Mouse (Mus musculus) mature B cell (primary cell): Measurements from ENCODE around the gene Cpsf7.
"Not testable (repeated sequence)": the region's sequence is repeated elsewhere in the genome, so short reads cannot be mapped to it uniquely, and the experiment has no call there.

Source experiments
- in situ Hi-C: fragments of 300-500 bp; cut with MboI; formaldehyde crosslinking; loops from 2 replicates; pipeline ENCODE4 v1.14.3; 2019

The Cpsf7 gene

DNA sequence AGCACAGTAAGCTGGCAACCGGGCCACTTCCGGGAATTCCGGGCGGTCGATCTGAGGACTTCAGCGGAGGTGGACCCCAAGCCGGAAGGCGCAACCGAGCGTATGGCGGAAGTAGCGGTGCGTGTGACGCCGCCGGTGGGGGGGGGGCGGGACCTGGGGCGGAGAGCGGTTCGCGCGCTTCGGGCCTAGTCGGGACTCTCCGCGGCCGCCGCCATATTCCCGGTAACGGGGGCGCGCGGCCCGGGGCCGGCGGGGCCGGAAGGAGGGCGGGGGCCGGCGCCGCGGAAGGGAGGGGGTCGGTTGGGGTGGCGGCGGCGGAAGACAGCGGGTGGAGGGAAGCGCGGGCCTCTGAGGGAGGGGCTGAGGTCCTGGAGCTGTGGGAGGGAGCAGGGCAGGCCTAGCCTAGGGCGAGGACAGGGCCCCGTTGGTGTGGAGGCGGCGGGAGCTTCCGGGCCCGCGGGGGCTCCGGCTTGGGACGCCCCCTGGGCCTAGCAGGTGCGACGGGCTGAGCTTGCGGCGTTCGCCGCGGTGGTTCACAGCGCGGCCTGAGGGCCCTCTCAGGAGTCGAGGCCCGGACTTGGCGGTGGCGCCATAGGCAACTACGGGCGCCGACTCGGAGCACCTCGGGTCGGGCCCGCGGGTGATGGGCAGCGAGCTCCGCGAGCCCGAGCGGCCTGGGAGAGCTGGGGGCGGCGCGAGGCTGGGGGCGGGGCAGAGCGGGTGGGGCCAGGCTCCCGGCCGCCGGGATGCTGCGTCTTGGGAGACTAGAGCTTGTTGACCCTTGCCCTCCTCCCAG, at the start of gene Cpsf7:
TSS of gene Cpsf7 (plus strand) at position 161 of the 796 bp plus-strand sequence.
- in situ Hi-C loops, result no loop called here

DNA sequence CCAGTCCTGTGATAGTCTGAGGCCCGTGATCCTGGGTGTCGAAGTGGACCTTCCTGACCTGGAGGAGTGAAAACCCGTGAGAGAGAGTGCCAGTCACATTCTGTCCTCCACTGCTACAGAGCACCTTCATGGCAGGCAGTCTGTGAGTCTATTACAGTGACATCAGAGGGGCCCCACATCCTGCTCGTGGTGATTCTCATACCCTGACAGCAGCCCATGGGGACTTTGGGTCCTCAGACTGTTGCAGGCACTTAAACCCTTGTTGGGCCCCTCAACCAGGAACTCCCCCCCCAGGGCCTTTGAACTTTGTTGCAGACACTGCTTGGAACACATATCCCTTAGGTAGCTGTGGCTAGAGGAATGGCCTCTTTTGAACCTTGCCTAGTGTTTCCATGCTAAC, 45.5 kb upstream of the Cpsf7 start:
- in situ Hi-C loops, result no loop called here

DNA sequence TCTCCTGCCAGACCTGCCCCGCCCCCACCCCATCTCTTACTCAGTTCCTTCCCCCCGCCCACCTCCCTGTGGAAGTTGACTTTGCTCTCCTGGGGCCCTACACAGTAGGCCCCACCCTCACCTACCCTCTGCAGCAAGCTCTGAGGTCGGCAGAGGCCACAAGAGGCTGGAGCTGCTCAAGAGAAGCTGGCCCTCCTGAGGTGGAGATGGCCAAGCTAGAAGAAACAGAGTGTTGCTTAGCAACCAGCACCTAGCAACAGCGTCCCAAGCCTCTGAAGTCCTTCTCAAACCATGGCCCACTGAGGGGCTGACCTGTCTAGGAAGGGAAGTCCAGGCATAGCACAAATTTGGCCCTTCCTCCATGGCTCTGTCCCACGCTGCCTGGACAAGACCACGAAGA, 42.4 kb upstream of the Cpsf7 start, which contains the start of gene Ppp1r32:
TSS of gene Ppp1r32 (minus strand) at position 226 of the 400 bp plus-strand sequence.
- in situ Hi-C loops, result loop anchor here (5.0 kb wide), 1 partner anchor 40 kb away; no protein-coding TSS in a partner anchor

DNA sequence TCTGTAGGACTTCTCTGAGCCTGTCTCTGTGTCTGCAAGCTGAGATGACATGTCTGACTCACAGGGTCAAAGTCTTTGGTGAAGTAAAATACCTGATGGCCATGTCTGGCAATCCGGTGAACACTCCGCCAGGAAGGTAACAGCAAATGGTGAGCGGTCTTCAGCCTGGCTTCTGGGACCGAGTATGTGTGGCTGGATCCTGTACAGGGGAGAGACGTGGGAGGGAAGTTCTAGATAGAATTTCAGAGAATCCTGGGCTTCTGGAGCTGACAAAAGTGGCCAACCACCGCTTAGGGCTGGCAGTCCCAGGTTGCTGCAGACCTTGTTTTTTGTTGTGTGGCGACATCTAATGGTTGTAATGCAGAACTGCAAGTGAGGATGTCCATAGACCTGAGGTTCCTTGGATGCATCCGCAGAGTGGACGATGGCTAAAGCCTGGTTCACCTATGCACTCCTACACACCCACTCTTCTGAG, 38.8 kb upstream of the Cpsf7 start:
- in situ Hi-C loops, result no loop called here

DNA sequence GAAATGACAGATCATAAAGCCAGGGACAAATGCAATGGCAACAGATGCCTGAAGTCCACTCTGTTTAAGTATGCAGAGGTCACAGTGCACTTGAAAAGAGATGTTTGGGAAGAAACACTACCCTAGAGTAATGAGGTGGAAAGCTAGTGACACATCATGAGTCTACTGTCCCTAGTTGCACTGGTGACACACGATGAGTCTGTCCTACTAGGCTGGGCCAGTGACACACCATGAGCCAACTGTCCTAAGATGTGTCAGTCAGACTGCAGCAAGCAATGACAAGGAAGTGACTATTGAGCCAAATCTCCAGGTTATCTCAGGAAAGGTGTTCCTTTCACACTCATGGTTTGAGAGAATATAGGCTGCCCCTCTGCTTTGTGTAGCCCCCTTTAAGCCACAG, 29.4 kb upstream of the Cpsf7 start:
- in situ Hi-C loops, result no loop called here

DNA sequence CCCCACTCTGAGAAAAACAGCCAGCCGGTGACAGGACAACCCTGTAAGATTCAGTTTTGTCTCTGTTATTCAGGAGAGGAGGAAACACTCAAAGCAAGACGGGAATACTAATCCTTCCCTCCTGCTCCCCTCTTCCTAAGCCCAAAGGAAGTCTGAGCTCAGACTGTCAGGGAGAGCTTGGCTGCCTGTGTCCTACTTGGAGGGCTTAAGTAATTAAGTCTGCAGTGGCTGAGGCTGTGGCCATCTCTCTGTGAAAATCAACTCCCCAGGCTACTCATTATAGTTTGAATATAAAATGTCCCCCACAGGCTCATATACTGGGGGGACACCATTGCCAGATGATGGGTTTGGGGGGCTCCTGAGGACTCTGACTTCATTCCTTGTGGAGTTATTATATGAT, 28.1 kb upstream of the Cpsf7 start:
- in situ Hi-C loops, result no loop called here

DNA sequence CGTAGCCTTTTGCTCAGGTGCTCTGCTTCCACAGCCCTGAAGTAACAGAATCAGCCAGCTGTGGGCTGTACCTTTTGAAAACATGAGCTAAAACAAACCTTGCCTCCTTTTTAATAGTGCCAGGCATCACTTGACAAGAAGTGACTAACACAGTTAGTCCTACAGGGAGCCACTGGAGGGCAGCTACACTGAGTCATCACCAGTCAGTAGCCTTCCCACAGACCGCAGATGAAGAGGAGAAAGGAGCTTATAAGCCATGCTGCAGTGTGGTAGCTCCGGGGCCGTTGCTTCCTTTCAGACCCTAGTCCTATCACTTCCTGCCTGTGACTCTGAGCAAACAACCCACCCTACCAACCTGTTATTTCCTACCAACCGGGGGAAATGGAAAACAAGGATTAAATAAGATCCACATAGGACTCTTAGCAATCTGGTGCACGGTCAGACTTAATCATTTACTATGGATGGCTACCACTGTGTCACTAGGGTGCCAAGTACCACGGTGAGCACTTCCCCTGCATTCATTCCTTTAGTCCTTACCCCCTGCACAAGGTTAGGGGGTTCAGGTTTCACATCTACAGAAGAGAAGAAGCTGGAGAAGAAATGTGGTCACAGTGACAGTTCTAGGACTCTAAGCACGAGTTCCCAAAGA, 27.4 kb upstream of the Cpsf7 start:
- in situ Hi-C loops, result no loop called here

DNA sequence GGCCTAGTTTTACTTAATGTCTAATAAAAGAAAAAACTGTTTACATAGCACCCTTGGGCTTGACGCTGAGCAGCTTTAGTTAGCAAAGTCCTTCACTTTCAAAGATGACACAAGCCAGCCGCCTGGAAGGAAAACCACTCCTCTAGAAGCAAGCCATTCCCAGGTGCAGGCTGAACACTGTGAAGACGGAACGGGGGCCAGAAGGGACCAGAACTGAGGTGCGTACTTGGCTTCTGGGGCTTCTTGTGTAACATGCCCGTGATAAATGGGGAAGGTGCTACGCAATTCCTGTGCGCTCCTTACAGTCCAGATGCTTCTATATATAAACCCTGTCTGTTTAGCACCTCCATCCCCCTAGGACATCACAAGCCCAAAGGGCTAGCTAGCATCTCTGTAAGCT, 24.5 kb upstream of the Cpsf7 start:
- in situ Hi-C loops, result no loop called here

DNA sequence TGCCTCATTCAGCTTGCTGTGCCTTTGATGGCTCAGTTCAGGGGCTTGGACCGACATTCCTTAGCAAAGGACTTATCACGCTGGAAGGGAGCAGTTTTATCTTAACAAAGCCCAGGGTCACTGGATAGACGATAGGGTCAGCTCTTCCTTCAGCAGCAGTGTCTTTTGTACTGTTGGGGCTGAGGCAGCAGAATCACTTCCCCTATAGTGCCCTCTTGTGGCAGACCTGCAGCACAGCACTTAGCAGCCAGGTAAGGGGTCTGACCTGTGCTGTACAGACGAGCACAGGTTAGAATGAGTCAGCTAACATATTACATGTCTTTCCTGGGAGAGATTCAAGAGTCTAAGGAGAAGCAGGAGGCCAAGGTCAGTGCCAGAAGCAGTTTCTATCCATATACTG, 22.5 kb upstream of the Cpsf7 start:
- in situ Hi-C loops, result no loop called here

DNA sequence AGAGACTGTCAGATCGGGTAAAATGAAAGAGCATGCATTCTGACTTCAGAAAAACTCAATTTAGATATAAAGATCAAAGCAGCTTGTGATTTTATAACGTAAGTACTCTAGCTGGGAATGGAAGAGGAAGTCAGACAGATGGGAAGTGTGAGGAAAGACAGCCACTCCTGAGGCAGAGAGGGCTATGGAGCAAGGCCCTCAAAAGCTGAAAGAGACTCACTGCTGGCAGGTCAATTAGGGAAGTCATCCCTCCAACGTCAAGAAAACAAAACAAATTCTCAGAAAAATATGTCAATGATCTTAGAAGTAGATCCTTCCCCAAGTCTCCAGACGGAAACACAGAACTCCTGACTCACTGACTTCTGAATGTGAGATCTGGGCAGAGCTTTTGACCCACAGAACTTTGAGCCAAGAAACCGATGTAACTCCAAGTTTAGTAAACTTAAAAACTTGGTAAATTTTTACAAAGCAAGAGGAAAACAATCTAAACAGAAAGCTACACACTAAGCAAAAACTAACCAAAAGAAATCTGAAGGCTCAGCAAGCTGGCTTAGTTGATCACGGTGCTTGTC, 14.2 kb upstream of the Cpsf7 start:
- in situ Hi-C loops, result no loop called here

DNA sequence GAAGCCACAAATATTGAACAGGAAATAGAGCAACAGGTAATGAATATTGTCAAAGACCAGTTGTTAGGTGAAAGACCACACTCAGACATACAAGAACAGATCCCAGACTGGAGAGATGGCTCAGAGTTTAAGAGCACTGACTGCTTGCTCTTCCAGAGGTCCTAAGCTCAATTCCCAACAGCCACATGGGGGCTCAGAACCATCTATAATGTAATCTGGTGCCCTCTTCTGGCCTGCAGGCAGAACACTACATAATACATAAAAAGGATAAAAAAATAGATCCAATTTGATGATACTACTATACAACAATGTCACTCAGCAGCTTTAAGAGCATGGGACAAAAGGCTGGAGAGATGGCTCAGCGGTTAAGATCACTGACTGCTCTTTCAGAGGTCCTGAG, 4.7 kb upstream of the Cpsf7 start:
- in situ Hi-C loops, result no loop called here

DNA sequence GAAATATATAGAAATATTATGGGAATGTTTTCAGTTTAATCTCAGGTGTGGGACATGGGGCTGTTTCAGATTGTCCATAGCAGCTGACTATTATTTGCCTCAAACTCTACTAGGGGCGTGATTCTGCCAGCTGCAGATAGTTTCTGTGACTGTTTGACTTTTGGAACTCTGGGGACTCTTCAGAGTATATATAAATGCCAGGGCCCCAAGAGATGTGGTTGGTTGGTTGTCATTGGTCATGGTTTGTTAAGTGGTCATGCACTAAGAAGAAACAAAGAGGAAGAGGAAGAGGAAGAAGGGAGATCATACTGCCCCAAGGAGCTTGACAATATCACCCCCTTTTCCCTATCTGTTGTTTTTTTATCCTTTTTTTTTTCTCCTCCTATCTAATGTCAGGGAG, 3.1 kb upstream of the Cpsf7 start:
- in situ Hi-C loops, result no loop called here

DNA sequence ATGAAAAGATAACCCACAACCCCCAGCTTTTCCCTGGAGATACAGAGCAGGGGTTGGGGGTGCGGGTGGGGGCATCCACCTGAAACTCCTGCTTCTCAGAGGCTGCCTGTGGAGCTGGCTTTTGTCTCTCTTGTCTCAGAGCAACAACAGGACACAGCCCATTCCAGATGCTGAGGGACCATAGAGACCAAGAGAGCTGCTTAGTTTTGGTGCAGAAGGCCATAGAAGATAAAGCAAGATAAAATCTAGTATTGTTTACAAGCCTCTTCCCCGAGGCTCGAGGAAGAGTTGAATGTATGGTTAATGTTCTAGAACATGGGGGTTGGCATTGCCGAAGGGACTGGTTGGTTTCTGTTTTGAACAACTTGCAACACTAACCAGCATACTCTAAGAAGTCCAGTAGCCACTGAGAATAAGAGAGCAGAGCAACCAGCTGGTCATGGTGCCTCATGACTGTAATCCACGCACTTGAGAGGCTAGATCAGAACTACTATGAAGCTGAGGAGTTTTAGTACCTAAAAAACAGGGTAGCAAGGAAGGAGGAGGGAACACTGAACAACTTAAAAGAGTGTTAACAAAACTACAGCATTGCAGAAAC, 1.5 kb upstream of the Cpsf7 start:
- in situ Hi-C loops, result no loop called here

DNA sequence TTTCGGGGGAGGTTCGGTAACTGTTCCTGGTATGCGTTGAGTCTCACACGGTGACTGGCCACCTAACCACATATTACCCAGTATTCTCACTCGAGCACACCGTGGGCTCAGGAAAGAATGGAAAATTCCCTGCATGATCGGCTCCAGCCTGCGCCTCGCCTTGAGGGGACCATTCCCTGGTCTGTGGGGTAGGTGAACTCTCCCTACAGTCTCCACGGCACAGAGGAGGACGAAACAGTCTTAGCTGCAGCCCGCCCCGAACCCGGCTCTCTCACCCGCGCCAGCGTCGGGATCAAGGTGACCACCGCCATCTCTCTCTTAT, 321 bp upstream of the Cpsf7 start:
- in situ Hi-C loops, result no loop called here

DNA sequence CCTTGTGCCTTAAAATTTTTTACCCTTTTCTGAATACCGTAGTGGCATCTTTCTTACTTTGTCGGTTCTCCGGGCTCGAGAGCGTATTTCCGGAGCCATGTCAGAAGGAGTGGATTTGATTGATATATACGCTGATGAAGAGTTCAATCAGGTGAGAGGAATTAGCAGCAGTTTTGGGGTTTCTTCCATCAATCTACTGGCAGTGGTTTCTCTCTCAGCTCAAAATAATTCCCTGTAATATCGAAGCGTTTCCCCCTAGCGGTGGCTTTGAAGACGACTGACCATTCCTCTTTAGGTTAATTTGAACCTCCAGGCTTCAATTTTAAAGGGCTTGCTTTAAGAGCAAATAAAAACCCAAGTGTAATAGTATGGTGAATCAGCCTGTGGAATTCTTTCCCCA, 844 bp downstream of the Cpsf7 start, which contains the start of gene Sdhaf2:
TSS of gene Sdhaf2 (minus strand) at position 233 of the 400 bp plus-strand sequence.
- in situ Hi-C loops, result no loop called here

DNA sequence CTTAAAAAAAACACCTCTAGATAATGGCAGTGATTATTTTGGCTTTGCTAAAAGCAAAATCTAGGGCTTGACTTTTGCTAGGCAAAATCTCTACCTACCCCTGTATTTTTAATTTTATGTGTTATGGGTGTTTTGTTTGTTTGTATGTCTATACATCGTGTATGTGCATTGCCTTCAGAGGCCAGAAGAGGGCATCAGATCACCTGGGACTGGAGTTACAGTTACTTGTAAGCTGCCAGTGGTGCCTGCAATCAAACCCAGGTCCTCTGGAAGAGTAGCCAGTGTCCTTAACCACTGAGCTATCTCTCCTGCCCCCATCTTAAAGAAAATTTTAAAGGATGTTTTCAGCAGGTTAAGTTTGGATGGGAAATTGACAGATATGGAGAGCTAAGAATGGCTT, 5.0 kb downstream of the Cpsf7 start:
- in situ Hi-C loops, result no loop called here

DNA sequence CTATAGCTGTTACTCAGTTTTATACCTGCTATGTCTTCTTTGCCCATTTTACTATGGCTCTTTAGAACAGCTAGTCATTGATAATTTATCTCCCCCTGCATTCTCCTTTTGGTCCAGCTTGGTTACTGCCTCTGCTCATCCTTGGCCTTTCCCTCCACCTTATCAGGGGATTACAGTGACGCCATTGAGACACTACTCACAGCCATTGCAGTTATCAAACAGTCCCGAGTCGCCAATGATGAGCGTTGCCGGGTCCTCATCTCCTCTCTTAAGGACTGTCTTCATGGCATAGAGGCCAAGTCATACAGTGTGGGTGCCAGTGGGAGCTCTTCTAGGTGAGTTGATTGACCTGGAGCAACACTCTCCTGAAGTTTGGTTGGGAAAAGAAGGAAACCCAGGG, 14.4 kb downstream of the Cpsf7 start:
- in situ Hi-C loops, result no loop called here

DNA sequence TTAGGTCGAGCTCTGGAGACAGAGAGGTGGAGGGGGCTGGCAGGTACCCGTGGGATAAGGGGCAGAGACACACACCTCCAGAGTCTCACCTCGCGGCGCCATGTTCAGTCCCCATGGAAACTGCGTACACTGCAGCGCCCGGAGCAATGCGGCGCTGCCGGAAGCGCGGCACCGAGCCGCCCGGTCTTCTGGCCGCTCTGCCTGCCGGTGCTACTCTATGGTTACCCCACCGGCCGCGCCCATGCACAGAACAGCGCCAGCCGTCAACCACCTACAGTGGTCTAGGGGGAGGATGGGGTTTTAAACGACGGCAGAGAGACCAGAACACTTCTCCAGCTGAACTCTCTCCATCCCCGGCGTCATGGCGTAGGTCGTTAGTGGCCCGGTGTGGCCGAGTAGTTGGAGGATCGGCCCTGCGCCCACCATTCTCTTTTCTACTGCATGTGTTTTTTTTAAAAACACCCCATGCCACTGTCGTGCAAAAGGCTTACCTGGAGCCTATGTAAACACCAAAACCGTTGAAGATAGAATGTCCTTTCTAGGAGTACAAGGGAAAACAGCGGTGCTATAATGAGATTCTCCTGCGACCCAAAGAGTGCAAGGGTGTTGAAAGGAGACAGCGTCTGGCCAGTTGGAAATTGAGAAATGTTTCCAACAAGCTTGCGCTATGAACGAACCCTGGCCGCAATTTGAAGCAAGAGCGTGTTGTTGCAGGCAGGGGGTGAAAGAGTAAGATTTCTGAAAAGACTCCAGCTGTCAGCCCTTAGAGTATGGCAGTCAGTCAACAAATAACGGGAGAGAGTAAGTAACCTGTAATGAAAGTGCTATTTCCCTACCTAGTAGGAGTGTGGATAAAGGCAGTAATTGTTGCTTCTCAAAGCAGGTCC, 30.8 kb downstream of the Cpsf7 start, which contains the start of gene Tmem216:
TSS of gene Tmem216 (minus strand) at position 615 of the 887 bp plus-strand sequence.
- in situ Hi-C loops, result no loop called here

DNA sequence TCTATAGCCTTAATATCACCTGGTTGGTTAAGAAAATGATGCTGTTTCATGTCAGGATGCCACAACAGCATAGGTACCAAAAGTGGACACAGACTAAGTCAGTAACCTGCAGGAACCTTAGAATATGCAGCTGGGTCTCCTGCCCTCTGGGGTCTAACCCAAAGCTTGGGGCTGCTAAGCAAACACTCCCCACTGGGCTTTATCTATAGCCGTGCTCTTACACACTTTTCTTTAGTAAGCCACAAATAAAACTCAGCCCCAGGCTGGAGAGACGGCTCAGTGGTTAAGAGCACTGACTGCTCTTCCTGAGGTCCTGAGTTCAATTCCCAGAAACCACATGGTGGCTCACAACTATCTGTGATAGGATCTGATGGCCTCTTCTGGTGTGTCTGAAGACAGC, 31.9 kb downstream of the Cpsf7 start:
- in situ Hi-C loops, result no loop called here

DNA sequence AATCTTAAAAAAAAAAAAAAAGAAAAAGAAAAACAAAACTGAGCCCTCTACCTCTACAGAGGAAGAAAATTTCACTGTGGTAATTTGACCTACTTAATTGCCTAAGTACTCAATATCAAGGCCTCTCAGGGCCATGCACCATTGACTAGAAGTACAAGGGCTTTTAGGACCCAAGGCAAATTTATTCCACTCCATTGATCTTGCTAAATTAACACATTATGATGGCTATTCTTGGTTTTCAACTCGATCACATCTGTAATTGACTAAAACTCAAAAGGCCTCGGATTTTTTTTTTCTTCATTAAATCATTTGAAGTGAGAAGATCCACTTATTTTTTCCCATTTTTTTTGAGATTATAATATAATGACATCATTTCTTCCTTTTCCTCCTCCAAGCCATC, 32.4 kb downstream of the Cpsf7 start:
- in situ Hi-C loops, result no loop called here

DNA sequence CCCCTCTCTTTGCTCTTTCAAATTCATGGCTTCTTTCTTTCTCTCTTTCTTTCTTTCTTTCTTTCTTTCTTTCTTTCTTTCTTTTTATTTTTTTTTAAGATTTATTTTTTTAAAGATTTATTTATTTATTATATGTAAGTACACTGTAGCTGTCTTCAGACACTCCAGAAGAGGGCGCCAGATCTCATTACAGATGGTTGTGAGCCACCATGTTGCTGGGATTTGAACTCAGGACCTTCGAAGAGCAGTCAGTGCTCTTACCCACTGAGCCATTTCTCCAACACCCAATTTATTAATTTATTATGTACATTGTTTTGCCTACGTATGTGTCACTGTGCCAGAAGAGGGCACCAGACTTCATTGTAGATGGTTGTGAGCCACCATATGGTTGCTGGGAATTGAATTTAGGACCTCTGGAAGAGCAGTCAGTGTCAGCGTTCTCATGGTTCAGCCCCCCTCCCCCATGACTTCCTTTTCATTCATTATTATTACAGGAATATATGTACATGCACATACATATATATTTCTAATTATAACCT, 32.8 kb downstream of the Cpsf7 start:
- in situ Hi-C loops, result not testable (repeated sequence)
